Mouse (Mus musculus) midbrain, embryonic 15.5 days (tissue): Measurements from ENCODE around the gene Zfp790. TPM values are rescaled to one million over a fixed set of nuclear protein-coding genes. Genes with fewer than 3 reads are reported as not detected.
"Not testable (repeated sequence)": the region's sequence is repeated elsewhere in the genome, so short reads cannot be mapped to it uniquely, and the experiment has no call there.

Experiments
- ATAC-seq: fragments of 200-750 bp; cut with Nextera tagmentation; replicated peaks from 2 replicates; pipeline ENCODE4 v1.8.0; 2017; ENCODE audit warnings: moderate TSS enrichment
- H3K27ac ChIP-seq: fragments of 300-500 bp; sonication (generic); 2 replicates; pipeline ENCODE4 v1.5.1; 2015; ENCODE audit warnings: mild to moderate bottlenecking, inconsistent platforms
- H3K27me3 ChIP-seq: fragments of 300-500 bp; sonication (generic); replicated peaks from 2 replicates; pipeline ENCODE4 v1.6.1; 2015; ENCODE audit warnings: inconsistent platforms
- H3K36me3 ChIP-seq: fragments of 300-500 bp; sonication (generic); replicated peaks from 2 replicates; pipeline ENCODE4 v1.6.1; 2015; ENCODE audit warnings: inconsistent platforms
- H3K4me1 ChIP-seq: fragments of 300-500 bp; sonication (generic); 2 replicates; pipeline ENCODE4 v1.6.1; 2015; ENCODE audit warnings: inconsistent platforms
- H3K4me2 ChIP-seq: fragments of 300-500 bp; sonication (generic); 2 replicates; pipeline ENCODE4 v1.6.1; 2015; ENCODE audit warnings: inconsistent platforms, mild to moderate bottlenecking, moderate library complexity
- H3K4me3 ChIP-seq: fragments of 300-500 bp; sonication (generic); 2 replicates; pipeline ENCODE4 v1.5.1; 2015; ENCODE audit warnings: mild to moderate bottlenecking, inconsistent platforms
- H3K9ac ChIP-seq: fragments of 300-500 bp; sonication (generic); 2 replicates; pipeline ENCODE4 v1.6.1; 2015; ENCODE audit warnings: mild to moderate bottlenecking, inconsistent platforms
- H3K9me3 ChIP-seq: fragments of 300-500 bp; sonication (generic); 2 replicates; pipeline ENCODE4 v1.6.1; 2016; ENCODE audit warnings: inconsistent platforms
- WGBS: fragments of 180-500 bp; shearing (Covaris S2); methylation state at CpG from one replicate; pipeline ENCODE4 v1.1.7; 2015; ENCODE audit warnings: mixed read lengths; 5-methylcytosine and 5-hydroxymethylcytosine counted together
- microRNA counts: library from miRNA; unstranded; fragments of <30 nt; microRNA quantifications from one replicate; lab custom pipeline; 2016
- microRNA-seq: library from miRNA; unstranded; fragments of <30 nt; microRNA quantifications from one replicate; pipeline ENCODE4, GENCODE M21; 2016
- polyA plus RNA-seq: library from polyadenylated mRNA; unstranded; fragments of >200 nt; fragmentation: Nextera tagmentation; extraction: Ambion mirVana; gene quantifications from 2 replicates; pipeline ENCODE4 v1.2.1, GENCODE M21; 2015

The Zfp790 gene
- polyA plus RNA-seq, 1 experiment from 2014 or later = 29.2 TPM

DNA sequence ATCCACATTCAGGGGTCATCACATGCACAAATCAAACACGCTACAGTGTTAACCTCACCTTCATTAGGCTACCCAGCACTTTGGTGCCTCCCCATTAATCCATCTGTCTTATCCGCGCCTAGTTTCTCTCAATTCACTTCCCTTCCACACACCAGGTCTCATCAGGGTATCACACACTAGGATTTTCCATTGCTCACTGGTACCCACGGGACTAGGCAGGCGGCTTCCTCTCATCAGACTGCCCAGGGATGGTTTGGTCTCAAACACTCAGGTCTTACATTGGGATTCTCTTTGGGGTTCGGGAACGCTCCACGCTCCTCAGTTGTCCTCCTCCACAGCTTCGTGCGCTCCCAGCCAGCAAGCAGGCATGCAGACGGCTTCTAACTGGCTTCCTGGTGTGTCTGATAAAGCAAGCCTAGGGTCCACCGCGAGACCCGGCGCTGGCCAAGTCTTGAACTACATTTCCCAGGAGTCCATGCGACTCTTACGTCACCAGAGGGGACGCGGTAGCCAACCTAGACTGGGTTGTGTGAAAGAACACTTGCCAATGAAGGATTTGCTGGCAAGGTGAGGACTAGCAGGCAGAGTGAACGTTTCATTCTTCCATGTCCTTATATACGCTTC lies 37.4 kb downstream of the Zfp790 start, which contains the start of gene Zfp940:
Gene Zfp940 (minus strand): TSS at position 451 of the 624 bp plus-strand sequence.
- Histone ChIP-seq H3K4me2 (peak within 1 kb of the TSS; percentile 74), H3K4me3 (peak within 1 kb of the TSS; percentile 65), H3K36me3 (peaks cover 9% of the 10 kb centered on the region; the same call in 1 of the 2 replicates), H3K9me3 (no peaks in the 10 kb centered on the region; the same call in 1 of the 2 replicates), H3K27ac (peak within 1 kb of the TSS; percentile 74), H3K4me1 (peaks cover 7% of the 10 kb centered on the region), H3K27me3 (no peaks in the 10 kb centered on the region), H3K9ac (peak within 1 kb of the TSS; percentile 76)
- peak; percentile 99 for ATAC-seq
- WGBS = 1% methylated on average over 21 of the region's 21 CpGs

DNA sequence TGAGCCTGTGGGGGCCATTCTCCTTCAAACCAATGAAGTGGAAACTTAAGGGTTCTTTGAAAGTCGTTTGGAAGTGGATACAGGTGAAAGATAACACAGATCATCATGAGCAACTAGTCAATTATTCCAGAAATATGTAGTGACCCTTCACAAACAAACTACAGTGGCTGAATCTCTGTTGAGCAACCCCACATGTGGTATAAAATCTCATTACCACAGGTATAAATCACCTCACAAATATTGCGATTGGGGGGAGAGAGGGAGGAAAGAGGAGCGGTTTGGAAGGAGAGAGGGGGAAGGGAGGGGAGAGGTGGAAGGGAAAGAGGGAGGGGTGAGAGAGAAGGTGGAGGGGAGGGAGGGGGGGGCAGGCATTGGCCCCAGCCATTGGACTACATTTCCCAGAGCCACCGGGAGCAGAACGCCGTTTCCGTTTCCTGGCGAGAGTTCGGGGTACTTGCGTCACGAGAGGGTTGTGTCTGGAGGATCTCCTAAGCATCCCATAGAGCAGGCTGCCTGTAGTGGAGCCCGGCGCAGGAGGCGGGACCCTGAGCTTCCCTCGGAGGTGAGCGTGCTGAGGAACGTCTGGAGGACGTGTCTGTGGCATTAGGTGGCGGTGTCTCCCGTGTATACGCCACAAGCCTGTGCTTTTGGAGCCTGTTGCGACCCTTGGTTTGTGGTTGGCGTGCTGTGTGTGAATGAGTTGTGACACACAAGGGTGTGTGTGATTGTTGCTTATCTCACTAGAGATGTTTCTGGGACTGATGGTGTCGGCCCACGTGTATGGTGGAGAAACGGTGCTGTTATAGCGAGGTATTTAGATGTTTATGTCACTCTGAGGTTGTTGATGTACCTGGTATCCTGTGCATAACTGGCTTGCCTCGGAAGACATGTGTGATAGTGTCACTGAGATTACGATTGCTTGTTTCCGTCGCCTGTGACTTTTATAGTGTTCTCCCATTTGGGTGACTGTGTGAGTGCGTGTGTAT lies 43.9 kb downstream of the Zfp790 start, which contains the start of gene Zfp420:
Gene Zfp420 (plus strand): TSS at position 448 of the 986 bp plus-strand sequence.
- peak; percentile 97 for ATAC-seq
- peak within 1 kb of the TSS; percentile 60 for H3K9ac ChIP-seq
- H3K4me1 ChIP-seq = peaks cover 14% of the 10 kb centered on the region
- peak within 1 kb of the TSS; percentile 61 for H3K4me2 ChIP-seq
- H3K4me3 ChIP-seq = peak within 1 kb of the TSS; percentile 58
- H3K9me3 ChIP-seq = no peaks in the 10 kb centered on the region; the same call in 1 of the 2 replicates
- peak within 1 kb of the TSS; percentile 72 for H3K27ac ChIP-seq
- no peaks in the 10 kb centered on the region for H3K36me3 ChIP-seq
- no peaks in the 10 kb centered on the region for H3K27me3 ChIP-seq
- WGBS = 6% methylated on average over 32 of the region's 32 CpGs

DNA sequence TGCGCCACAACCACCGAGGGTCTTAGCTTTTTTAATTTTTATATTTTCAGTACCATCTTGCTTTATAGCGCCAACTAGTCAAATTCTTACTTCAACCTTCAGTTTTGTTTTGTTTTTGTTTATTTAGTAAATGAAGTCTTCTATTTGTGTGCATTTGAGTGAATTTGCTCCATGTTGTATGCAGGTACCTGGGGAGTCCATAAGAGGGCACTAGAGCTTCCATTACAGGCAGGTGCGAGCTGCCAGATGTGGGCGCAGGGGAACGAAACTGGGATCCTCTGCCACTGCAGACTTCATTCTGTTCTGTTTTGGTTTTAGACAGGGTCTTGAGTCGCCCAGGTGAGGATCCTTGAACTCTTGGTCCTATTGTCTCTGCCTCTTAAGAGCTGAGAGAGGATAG lies 45.7 kb downstream of the Zfp790 start:
- Histone ChIP-seq H3K27me3 (no peaks in the 10 kb centered on the region), H3K4me3 (no peak overlapping the region), H3K4me1 (peaks cover 14% of the 10 kb centered on the region), H3K36me3 (no peaks in the 10 kb centered on the region), H3K27ac (no peak overlapping the region), H3K9ac (no peak overlapping the region), H3K4me2 (no peak overlapping the region), H3K9me3 (no peaks in the 10 kb centered on the region; the same call in 1 of the 2 replicates)
- no peak for ATAC-seq
- WGBS = 90% methylated on average over 7 of the region's 7 CpGs

DNA sequence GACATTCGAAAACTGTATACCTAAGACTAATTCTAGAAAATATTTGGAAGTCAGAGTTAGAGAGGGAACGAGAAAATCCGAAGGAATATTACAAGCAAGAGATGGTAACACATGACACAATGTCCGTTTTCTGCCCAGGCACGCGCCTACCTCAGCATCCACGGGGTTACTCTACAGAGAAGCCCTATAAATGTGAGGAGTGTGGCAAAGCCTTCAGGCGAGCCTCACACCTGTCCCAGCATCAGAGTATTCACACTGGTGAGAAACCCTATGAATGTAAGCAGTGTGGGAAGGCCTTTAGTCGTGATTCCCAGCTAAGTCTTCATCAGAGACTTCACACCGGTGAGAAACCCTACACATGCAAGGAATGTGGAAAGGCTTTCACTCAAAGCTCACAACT lies 58.3 kb downstream of the Zfp790 start:
- H3K4me2 ChIP-seq = no peak overlapping the region
- H3K9ac ChIP-seq = no peak overlapping the region
- peaks cover 19% of the 10 kb centered on the region for H3K9me3 ChIP-seq
- peaks cover 40% of the 10 kb centered on the region for H3K36me3 ChIP-seq
- WGBS = 93% methylated on average over 10 of the region's 10 CpGs
- no peak for ATAC-seq
- no peaks in the 10 kb centered on the region for H3K4me1 ChIP-seq
- no peak overlapping the region for H3K4me3 ChIP-seq
- no peaks in the 10 kb centered on the region for H3K27me3 ChIP-seq
- no peak overlapping the region for H3K27ac ChIP-seq

DNA sequence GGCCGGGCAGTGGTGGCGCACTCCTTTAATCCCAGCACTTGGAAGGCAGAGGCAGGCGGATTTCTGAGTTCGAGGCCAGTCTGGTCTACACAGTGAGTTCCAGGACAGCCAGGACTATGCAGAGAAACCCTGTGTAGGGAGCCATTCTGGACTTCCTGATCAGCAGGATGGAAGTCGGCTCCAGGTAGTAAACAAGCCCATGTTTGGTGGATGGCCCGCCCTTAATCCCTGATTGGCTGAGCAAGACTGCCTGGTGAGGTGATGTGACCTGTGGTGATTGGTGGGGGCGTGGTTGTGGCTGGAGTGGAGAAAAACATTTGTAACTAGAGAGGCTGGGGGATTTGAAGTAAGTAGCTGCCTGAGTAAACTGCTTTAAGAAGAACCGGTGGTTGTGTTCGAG lies 61.6 kb downstream of the Zfp790 start:
- not testable (repeated sequence) for H3K4me2 ChIP-seq, H3K4me3 ChIP-seq, ATAC-seq, H3K4me1 ChIP-seq, H3K9ac ChIP-seq, H3K27ac ChIP-seq, H3K27me3 ChIP-seq
- WGBS = 95% methylated on average over 9 of the region's 9 CpGs
- H3K36me3 ChIP-seq = peaks cover 40% of the 10 kb centered on the region
- H3K9me3 ChIP-seq = peaks cover 19% of the 10 kb centered on the region

DNA sequence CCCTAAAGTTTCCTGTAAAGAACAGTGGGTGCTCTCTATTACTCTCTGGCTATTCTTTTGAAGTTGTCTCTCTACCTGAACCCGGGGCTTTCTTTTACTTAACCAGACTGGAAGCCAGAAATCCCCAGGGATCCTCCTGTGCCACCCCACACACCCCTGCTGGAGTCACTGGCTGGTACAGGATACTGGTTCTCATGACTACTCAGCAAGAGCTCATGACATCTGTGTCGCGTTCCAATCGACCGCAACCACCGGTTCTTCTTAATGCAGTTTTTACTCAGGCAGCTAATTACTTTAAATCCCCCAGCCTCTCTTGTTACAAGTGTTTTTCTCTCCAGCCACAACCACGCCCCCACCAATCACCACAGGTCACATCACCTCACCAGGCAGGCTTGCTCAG lies 64.1 kb downstream of the Zfp790 start:
- H3K9ac ChIP-seq = no peak overlapping the region
- H3K27me3 ChIP-seq = no peaks in the 10 kb centered on the region
- WGBS = 80% methylated on average over 7 of the region's 7 CpGs
- H3K27ac ChIP-seq = no peak overlapping the region
- peaks cover 10% of the 10 kb centered on the region for H3K9me3 ChIP-seq
- no peak overlapping the region for H3K4me2 ChIP-seq
- no peaks in the 10 kb centered on the region for H3K4me1 ChIP-seq
- ATAC-seq = no peak
- no peak overlapping the region for H3K4me3 ChIP-seq
- H3K36me3 ChIP-seq = peaks cover 28% of the 10 kb centered on the region

MicroRNAs within 50 kb of the gene (microRNA counts, 519-probe panel; counts per million panel counts)
- 2,344 counts per million, percentile 38 among the panel's probes with 10 or more counts for microRNA mmu-miR-1964 (lab: Ali Mortazavi, UCI)

Small RNA genes within 50 kb of the gene (microRNA-seq; reads per million reads assigned to microRNA genes)
- gene Mir1964 = 3.3 reads per million, percentile 16 among the genes with 10 or more reads in this experiment

Other genes with a start within 250 kb of the Zfp790 start
- 0.79 and 1.0 TPM in 2 replicates for gene Catsperg2, start 89.1 kb upstream of the Zfp790 start, polyA plus RNA-seq
- gene Zfp84, start 47.6 kb upstream of the Zfp790 start, polyA plus RNA-seq = 16.7 and 18.3 TPM in 2 replicates
- 15.4 TPM in 2 replicates for gene Zfp30, start 32.1 kb upstream of the Zfp790 start, polyA plus RNA-seq
- 15.3 and 16.1 TPM in 2 replicates for gene Zfp940, start 37.6 kb downstream of the Zfp790 start, polyA plus RNA-seq
- 22.4 and 24.4 TPM in 2 replicates for gene Zfp420, start 43.9 kb downstream of the Zfp790 start, polyA plus RNA-seq
- gene Zfp27, start 90.5 kb downstream of the Zfp790 start, polyA plus RNA-seq = 15.5 and 16.0 TPM in 2 replicates
- 7.2 and 7.7 TPM in 2 replicates for gene Zfp383, start 92.1 kb downstream of the Zfp790 start, polyA plus RNA-seq
- gene Zfp74, start 138.0 kb downstream of the Zfp790 start, polyA plus RNA-seq = 23.4 and 24.2 TPM in 2 replicates
- gene Zfp568, start 167.8 kb downstream of the Zfp790 start, polyA plus RNA-seq = 6.0 and 7.0 TPM in 2 replicates
- 12.0 and 13.7 TPM in 2 replicates for gene Zfp14, start 235.3 kb downstream of the Zfp790 start, polyA plus RNA-seq